Mouse (Mus musculus) cerebellum, adult 8-10 months (tissue): ENCODE results near the gene Tmem190.

Experiments used
- DNase-seq: peaks from one replicate; pipeline ENCODE4 v3.0.0; 2022

Tmem190 gene

GRCm38 (mm10) chr7:4782759-4783158 lies at the start of gene Tmem190, which contains the start of gene Il11:
Tmem190 (plus strand) TSS chr7:4782937.
Il11 (minus strand) TSS chr7:4782859.
- DNase-seq = no peak

GRCm38 (mm10) chr7:4732968-4733392 lies 49.8 kb upstream of the Tmem190 start:
- no peak for DNase-seq

GRCm38 (mm10) chr7:4739041-4739543 lies 43.6 kb upstream of the Tmem190 start:
- peak; percentile 29 for DNase-seq

GRCm38 (mm10) chr7:4739544-4740275 lies 43.0 kb upstream of the Tmem190 start, which contains the start of gene Kmt5c:
Kmt5c (plus strand) TSS chr7:4740115.
- DNase-seq = peak; percentile 98

- no peak for DNase-seq
Measured at GRCm38 (mm10) chr7:4740309-4740727, 42.4 kb upstream of the Tmem190 start.

DNA sequence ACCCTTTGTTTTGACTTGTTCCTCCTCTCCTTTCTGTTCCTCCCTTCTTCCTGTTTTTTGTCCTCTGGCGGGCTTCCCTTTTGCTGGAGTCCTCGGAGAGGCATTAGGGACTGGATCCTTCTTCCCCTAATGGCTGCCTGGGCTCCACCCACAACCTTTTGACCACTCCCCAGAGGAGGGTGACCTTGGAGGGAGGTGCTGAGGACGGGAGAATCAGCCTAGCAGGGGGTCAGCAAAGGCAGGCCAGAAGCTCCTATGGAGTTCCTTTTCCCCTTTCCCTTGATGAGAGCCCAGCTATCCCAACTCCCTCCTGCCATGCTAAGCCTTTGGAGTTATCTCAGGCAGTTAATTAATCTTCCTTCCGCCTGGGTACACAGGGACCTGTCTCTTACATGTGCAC lies 41.6 kb upstream of the Tmem190 start:
- peak; percentile 71 for DNase-seq

DNA sequence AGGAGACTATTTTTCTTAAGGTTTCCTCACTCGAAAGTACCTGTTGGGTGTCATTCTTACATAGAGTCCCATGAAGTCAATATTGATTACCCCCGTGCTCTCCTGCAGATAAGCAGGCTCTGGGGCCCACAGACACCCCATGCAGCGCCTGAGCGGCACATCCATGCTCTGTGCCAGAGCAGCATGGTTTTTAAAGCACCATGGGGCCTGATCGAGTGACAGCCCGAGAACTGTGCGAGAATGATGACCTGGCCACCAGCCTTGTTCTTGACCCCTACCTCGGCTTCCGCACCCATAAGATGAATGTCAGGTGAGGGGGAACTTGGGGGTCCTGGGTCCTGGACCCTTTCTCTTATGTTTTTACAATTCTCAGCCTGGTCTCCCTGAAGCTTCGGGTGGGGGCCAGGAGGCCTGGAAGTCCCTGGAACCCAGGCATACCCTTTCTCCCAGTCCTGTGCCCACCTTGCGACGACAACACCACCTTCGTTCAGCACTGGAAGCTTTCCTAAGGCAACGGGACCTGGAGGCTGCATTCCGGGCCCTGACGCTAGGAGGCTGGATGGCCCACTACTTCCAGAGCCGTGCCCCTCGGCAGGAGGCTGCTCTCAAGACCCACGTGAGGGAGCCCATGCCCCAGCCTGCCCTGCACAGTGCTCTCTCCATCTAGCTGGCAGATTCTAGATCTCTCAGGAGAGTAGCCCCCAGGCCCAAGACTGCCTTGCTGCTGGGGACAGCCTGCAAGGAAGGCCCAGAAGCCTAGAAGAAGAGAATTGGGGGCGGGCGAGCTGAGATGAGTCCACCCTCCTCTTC lies 40.9 kb upstream of the Tmem190 start:
- DNase-seq = peak; percentile 37

- DNase-seq = no peak
Measured at GRCm38 (mm10) chr7:4742482-4742819, 40.3 kb upstream of the Tmem190 start.

DNA sequence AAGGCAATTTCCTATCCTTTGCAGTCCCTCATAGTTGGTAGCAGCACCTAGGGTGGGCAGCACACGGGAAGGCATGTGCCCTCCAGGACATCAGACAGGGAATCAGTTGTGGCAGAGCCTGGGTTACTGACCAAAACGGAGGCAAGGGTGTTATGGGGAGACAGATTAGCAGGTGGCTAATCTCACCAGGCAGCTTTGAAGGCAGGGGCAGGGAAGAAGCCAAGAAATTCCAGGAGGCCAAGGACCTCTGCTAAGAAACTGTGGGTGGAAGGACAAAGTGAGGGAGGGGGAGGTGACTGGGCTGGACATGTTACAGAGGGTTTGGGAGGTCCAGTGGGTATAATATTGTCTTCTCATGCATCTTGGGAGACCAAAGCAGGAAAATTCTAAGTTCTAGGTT lies 39.4 kb upstream of the Tmem190 start:
- no peak for DNase-seq

GRCm38 (mm10) chr7:4744886-4745285 lies 37.9 kb upstream of the Tmem190 start:
- no peak for DNase-seq

GRCm38 (mm10) chr7:4746326-4746980 lies 36.3 kb upstream of the Tmem190 start:
- no peak for DNase-seq

DNA sequence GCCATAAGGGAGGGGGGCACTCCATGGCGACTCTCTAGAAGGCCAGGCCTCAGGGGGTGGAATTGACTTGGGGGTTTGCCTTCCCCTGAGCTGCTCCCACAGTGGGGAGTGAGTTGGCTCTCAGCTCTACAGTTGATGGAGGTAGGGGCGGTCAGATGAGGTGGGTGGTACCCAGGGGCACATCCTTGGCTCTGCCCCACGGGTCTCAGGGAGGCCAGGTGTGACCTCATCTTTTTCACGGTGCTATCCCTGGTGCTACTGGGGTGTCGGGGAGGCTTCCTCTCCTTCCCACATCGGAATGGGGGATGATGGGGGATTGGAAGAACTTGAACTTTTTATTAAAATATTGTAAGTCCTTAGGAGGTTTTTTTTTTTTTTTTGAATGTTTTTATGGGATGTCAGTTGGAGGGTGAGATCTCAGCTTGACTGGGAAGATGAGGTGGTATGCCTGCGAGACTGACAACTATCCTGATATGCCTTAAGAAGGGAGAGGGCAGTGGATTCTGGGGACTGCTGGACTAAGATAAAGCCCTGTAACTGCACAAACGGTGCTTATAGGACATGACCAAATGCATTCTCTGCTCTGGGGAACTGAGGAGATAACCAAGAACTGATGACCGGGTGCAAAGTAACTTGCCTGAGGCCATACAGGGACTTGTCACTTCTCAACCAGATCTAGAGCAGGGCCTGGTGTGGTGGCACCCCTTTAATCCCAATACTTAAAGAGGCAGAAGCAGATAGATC lies 35.4 kb upstream of the Tmem190 start:
- no peak for DNase-seq

GRCm38 (mm10) chr7:4748321-4748720 lies 34.4 kb upstream of the Tmem190 start:
- no peak for DNase-seq

GRCm38 (mm10) chr7:4749169-4749568 lies 33.6 kb upstream of the Tmem190 start:
- DNase-seq = no peak

GRCm38 (mm10) chr7:4751971-4752820 lies 30.5 kb upstream of the Tmem190 start:
- no peak for DNase-seq

DNA sequence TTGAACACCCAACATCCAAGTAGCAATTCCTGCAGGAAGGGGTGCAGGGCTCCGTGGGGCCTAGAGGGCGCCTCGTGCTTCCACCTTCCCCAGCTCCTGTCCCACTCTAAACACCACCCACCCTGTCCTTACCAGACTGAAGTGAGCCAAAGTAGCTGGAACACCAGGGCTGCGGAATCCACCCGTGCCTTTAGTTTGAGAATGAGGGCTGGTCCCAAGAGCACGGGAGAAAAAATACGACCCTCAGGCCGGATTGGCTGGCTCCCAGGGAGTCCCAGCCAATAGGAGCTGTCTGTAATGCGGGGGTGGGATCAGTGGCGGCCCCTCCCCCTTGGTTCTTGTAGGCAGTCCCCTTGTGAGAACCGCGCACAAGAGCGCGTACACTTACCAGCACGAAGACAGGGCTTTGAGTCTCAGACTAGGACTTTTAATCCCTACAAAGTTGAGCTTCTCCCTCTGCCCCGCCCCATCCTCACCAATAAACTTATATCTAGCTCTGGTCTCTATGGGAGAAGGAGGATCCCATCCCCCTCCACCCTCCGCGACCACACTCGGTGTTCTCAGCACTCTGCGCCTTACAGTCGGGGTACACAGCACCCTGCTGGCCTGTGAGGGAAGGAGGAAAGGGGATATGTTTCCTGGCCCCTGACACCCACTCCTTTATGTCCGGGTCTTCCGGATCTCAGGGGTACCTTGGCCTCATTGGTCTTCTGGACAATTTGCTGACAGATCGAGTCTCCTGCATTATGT lies 29.7 kb upstream of the Tmem190 start, which contains the start of gene Cox6b2:
Cox6b2 (minus strand) TSS at position 274 of the 750 bp plus-strand sequence.
- DNase-seq = no peak

- no peak for DNase-seq
Measured at GRCm38 (mm10) chr7:4759670-4760069, 23.1 kb upstream of the Tmem190 start.

DNA sequence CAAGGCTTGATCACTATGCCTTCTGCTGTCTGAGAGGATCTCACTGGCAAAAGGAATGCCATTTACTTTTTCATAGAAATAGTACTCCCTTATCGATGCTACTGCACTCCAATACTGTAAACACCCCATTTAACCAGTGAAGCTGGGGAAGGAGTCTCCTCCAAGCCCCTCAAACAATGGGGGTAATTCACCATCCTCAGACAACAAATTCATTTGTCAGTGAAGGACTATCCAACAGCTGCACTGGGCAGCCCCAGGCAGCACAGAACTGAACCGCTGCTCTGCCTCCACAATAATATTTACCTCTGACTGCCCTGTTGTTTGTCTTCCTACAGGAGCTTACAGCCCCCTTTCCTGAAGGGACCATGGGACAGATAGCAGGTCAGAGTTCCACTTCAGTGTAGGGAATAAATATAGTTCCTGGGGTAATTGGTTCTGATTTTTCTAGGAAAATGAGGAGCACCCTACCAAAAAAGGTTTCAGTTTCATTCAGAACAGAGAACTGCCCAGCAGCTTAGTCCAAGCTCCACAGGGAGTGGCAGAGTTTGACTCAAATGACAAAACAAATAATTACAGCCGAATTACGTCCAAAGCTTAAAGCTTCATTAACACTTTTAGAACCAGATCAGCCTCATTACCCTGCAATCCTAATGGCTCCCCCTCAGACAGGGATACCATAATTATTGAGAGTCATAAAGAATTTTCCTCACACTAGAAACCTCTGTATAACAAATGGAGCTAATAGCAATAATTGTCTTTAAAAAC lies 17.6 kb upstream of the Tmem190 start:
- DNase-seq = no peak

DNA sequence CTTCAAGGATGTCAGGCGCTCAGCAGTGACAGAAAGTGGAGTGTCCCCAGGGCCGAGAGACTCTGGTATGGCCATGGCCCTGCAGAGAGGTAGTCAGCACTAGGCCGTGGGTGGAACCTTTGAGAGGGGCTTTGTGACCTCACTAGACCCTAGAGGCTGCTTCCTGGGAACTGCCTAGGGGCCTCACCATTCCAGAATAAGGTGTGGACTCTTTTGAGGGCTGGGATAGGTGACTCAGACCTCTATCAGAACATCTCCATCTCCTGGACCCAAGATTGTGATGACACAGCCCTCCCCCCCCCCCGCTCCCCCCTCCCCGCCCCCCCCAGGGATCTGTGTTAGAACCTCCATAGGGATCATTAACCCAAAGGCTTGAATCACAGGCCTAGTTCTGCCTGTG lies 11.5 kb upstream of the Tmem190 start, which contains the start of gene Fam71e2:
Fam71e2 (minus strand) TSS at position 101 of the 400 bp plus-strand sequence.
- no peak for DNase-seq

DNA sequence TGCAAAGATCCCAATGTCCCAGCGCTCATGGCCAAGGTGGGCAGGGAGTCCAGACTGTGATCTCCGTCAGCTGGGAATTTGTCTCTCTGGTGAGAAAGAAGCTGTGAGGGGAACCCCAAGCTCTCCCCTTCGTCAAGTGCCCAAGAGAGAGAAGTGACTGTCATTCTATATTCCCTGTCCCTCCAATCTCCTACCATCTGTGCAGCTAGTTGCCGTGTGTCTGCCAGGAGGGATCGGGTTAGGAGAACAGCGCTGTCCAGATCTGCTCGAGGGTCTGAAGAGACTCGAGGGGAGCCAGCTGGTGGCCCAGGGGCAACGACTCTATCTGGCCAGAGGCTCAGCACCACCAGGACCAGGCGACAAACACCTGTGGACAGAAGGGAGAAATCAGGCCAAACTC lies 6.6 kb upstream of the Tmem190 start:
- no peak for DNase-seq
